Mouse (Mus musculus): ENCODE measurements around the gene Kmt2a.

GRCm38 (mm10) chr9:44805536-44805935, 75.6 kb downstream of the Kmt2a start:
- no peak for TF ChIP-seq CTCF (IDR thresholded peaks at IDR 0.05; ENCODE audit: control insufficient read depth, insufficient read depth, low read length)
- TF ChIP-seq POLR2A (IDR thresholded peaks at IDR 0.05; ENCODE audit: borderline replicate concordance, control insufficient read depth, low read depth, low read length) = no peak

Data from bone marrow, adult 2 months (tissue).